Mouse (Mus musculus) kidney, postnatal 36 days (tissue): ENCODE data around the gene Vps11.
"Not testable (repeated sequence)": the region's sequence is repeated elsewhere in the genome, so short reads cannot be mapped to it uniquely, and the experiment has no call there.

ENCODE experiments used
- DNase-seq, 2 experiments: peaks; one replicate each; pipeline ENCODE4 v3.0.0; 2021 to 2022; ENCODE audit warnings: mixed read lengths in 2 of 2

The Vps11 gene

DNA sequence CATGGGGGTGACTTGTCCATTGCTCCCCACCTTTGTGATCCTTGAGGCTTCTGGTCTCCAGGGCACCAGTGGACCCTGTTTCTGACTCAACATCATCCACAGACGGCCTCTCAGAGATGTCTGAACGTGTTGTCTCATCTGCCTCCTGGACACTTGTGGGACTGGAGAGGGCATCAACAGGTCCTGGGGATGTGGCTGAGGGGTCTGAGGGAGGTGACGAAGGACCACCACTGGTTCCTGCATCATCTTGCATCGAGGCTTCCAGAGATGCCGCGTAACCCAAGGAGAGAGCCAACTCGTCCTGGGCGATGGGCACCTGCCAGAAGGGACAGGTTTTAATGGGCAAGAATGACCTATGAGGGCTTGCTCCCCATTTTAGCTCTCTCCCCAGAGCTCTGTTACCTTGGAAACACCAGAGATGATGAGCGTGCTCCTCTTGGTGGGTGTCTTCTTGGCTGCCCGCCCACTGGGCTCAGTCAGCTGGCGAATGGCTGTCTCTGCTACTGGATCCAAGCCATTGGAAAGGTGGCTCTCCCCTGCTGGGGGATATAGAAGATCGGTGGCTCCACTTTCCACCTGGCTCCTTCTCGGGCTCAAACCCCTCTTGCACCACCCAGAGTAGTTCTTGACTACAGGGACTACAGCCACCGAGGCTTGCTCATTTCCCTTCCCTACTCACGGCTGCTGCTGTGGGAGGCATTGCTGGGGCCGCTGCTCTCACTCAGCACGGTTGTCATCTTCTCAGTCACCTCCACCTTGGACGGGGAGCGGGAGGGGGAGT is 47.8 kb downstream of the Vps11 start:
- DNase-seq: no peak

DNA sequence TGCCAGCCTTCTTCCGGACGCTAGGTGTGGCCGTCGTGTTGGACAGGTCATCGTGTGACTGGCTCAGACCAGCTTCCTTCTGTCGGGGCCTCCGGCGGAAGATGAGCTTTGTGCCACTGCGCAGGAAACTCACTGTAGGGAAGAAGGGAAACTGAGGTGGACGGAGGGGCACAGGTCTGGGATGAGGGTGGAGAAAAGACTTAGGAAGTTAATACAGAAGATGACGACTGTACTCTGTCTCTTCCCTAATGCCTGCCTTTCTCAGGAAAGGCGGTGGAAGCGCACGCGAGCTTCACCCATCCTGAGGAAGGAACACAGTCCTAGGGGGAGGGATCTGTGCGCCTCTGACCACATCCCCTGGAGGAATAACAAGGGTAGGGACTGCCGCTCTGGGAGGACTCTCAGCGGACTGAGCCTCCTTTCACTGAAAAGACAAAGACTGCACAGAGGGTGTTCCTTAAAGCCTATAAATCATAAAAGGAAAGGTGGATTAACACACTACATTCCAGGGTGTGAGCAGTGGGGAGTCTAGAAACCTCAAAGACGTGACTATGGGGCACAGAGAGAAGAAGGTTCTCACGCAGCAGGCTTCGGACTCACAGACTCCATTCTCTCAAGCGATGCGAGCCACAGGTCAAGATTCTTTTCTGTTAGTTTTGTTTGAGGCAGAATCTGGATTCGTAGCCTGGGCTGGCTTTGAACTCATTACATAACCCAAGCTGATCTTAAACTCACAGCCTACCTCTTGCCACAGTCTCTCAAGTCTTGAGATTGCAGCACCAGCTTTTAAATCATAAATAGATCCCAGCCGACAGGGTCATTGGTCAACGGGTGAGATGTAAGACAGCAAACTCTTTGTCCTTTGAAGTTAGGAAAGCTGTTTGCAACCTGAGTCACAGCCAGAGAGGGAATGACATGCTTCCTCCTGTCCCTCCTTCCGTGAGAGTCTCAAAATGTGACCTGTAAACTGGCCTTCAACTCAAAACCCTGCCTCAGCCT is 50.0 kb downstream of the Vps11 start:
- DNase-seq: peak; percentile 63 to 74

DNA sequence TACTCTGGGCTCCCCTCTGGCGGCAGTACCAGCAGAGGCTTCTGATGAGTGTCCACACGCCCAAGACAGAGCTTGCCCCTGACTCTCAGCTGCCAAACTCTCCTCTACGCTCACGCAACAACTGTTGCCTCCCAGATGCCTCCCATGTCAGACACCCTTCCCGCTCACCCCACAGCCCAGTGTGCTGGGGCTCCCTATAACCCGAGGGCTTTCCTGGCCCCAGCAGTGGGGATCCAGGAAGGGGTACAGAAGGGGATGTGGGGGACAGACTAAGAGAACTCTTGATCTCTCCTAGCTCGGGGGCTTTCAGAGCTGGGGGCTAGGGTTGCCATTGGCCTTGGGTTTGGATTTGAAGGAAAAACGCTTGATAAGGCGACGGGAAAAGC is 50.7 kb downstream of the Vps11 start:
- DNase-seq: no peak

DNA sequence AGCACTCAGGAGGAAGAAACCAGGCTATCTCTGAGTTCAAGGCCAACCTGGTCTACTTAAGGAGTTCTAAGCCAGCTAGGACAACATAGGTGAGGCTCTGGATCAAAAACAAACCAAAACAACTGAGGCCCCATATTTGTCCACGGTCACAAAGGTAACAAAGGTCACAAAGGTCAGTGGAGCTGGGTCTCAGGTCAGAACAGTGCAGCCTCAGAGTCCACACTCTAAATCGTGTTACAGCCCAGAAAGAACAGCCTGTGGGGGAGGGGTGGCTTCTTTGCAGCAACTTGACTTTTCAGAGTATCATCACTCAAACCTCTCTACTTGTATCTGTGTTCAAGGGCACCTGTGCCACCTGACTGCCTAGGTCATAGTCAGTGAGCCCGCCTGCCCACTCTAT is 51.7 kb downstream of the Vps11 start:
- DNase-seq: peak in 1 of 2 experiments; percentile 58

DNA sequence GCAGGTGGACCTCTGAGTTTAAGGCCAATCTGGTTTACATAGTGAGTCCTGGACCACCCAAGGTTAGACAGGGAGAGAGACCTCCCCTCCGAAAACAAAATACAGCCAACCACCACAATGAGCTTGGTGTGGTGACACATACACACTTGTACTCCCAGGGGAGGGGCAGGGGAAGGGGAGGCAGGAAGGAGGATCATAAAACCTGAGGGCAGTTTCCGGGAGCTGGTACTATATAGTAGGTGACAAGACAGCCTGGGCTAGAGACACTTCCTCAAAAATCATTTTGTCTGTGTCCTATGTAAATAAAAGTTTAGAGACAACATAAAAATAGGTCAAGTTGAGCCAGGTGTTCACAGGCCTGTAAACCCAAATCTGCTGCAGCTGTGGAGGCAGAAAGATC is 54.2 kb downstream of the Vps11 start:
- no peak for DNase-seq

DNA sequence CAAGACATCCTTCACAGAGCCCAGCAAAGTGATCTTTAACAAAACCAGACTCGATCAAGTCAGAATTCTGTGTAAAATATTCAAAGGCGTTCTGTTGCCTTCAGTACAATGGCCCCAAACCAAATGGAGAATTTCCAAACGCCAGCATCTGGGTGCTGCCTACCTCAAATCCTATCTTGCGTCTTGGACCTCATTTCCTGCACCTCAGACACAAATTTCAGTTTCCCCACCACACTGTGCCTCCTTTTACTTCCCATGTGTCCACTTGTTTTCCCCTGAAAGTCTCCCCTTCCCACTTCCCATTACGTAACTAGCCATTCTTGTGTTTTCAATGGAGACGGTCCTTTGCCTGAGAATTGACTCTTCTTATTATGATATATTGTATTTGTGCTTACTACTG is 54.9 kb downstream of the Vps11 start:
- DNase-seq: no peak

DNA sequence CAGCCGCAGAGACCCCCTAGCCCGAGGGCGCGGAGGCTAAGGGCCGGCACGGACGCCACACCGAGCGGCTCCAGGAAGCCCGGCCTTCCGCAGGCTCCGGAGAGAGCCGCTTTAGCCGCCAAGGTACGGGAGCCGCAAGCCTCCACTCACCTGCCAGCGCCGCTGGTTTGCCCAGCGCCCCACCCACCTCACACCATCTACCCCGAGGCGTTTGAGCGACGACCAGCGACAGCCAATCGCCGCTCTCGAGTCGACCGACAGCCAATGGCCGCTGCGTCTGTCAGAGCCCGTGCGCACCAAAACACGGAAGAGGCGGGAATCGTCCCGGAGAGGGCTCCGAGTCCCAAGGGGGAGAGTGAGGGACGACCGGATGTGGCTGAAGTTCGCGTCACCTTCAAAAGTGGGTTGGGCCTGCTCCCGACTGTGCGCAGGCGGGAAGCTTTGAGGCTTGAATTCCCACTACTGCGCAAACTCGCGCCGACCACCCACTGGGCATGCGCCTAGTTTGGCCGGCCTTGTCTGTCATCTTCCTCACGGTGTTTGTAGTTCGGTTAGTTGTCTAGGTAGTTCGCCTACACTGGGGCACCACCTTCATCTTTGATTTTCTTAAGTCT is 55.9 kb downstream of the Vps11 start, which contains the start of gene Hinfp:
Gene Hinfp (minus strand): TSS at position 206 of the 614 bp plus-strand sequence.
- peak; percentile 98 to 99 for DNase-seq

DNA sequence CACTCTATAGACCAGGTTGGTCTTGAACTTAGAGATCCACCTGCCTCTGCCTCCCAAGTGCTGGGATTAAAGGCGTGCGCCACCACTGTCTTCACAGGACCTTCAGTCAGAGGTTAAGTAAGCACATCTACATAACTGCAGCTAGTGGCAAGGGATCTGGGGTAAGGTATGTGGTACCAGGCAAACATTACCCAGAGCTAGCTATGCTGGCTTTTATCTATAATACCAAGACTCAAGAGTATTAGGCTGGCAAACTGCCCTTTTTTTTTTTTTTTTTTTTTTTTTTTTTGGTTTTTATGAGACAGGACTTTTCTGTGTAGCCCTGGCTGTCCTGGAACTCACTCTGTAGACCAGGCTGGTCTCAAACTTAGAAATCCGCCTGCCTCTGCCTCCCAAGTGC is 61.5 kb downstream of the Vps11 start:
- DNase-seq: not testable (repeated sequence)
